Mouse (Mus musculus): ENCODE measurements around the gene 9130023H24Rik.

The 9130023H24Rik gene

DNA sequence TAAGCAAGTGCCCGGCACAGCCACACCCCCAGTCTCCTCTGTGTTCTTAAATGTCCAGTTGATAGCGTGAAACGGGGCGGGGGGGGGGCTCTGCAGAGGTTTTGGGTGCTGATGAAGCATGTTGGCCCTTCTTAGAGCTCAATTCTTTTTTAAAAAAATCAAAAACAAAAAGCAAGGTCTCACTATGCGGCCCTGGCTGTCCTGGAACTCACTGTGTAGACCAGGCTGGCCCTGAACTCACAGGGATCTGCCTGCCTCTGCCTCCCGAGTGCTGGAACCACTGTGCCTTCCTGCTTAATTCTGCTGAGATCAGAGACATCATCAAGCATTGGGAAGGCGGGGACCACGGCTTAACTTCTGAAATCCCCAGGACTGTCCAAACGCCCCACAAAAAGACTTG is 36.2 kb downstream of the 9130023H24Rik start:
- no peak for DNase-seq (ENCODE audit: extremely low read depth, low read depth)
